Mouse (Mus musculus) intestine, postnatal 0 days (tissue): ENCODE measurements at regions not wholly inside any gene's neighbourhood (a gene's known extent, or its start where the extent isn't known, plus 50 kb on each side); places are given as distances from the start of the nearest gene placed in this dataset.

Source experiments
- ATAC-seq: fragments of 200-750 bp; cut with Nextera tagmentation; 2 replicates; pipeline ENCODE4 v1.8.0; 2017; ENCODE audit warnings: mild to moderate bottlenecking, moderate TSS enrichment, moderate library complexity
- H3K27ac ChIP-seq: fragments of 300-500 bp; sonication (generic); 2 replicates; pipeline ENCODE4 v1.5.1; 2014; ENCODE audit warnings: mild to moderate bottlenecking, low read depth, low read length, moderate library complexity
- H3K27me3 ChIP-seq: fragments of 300-500 bp; sonication (generic); replicated peaks from 2 replicates; pipeline ENCODE4 v1.6.1; 2014; ENCODE audit warnings: low read length, mixed read lengths; ENCODE audit not compliant: control insufficient read depth, insufficient read depth
- H3K36me3 ChIP-seq: fragments of 300-500 bp; sonication (generic); 2 replicates; pipeline ENCODE4 v1.6.1; 2014; ENCODE audit warnings: mild to moderate bottlenecking, moderate library complexity; ENCODE audit not compliant: control insufficient read depth, insufficient read depth
- H3K4me1 ChIP-seq: fragments of 300-500 bp; sonication (generic); replicated peaks from 2 replicates; pipeline ENCODE4 v1.6.1; 2014; ENCODE audit warnings: antibody characterized with exemption, low read length, mixed read lengths; ENCODE audit not compliant: control insufficient read depth, insufficient read depth
- H3K4me2 ChIP-seq: fragments of 300-500 bp; sonication (generic); replicated peaks from 2 replicates; pipeline ENCODE4 v1.6.1; 2014; ENCODE audit warnings: low read depth, mild to moderate bottlenecking, moderate library complexity
- H3K4me3 ChIP-seq: fragments of 300-500 bp; sonication (generic); 2 replicates; pipeline ENCODE4 v1.5.1; 2014; ENCODE audit warnings: low read depth, low read length
- H3K9ac ChIP-seq: fragments of 300-500 bp; sonication (generic); 2 replicates; pipeline ENCODE4 v1.6.1; 2014; ENCODE audit warnings: mild to moderate bottlenecking, low read depth, low read length
- H3K9me3 ChIP-seq: fragments of 300-500 bp; sonication (generic); 2 replicates; pipeline ENCODE4 v1.6.1; 2016; ENCODE audit warnings: mixed run types; ENCODE audit not compliant: control insufficient read depth
- CTCF ChIP-seq: sonication (generic); IDR thresholded peaks from 2 replicates; pipeline ENCODE4 v1.5.1; 2016; ENCODE audit warnings: low read depth, mild to moderate bottlenecking, control low read depth, antibody characterized with exemption, moderate library complexity
- WGBS: fragments of 180-500 bp; shearing (Covaris S2); extraction: QIAGEN DNeasy Blood & Tissue Kit; methylation state at CpG from one replicate; pipeline ENCODE4 v1.1.7; 2014; 5-methylcytosine and 5-hydroxymethylcytosine counted together

GRCm38 (mm10) chr8:46920071-46920470 lies 66.6 kb upstream of the Enpp6 start:
- no peak overlapping the region for H3K9ac ChIP-seq
- no peaks in the 10 kb centered on the region for H3K27me3 ChIP-seq
- 38% methylated on average over 3 of the region's 3 CpGs for WGBS
- H3K4me1 ChIP-seq: no peaks in the 10 kb centered on the region
- no peak for ATAC-seq
- no peak overlapping the region for H3K4me2 ChIP-seq
- no peak overlapping the region for H3K27ac ChIP-seq
- no peak for TF ChIP-seq CTCF
- no peak overlapping the region for H3K4me3 ChIP-seq
- no peaks in the 10 kb centered on the region for H3K9me3 ChIP-seq
- H3K36me3 ChIP-seq: no peaks in the 10 kb centered on the region

DNA sequence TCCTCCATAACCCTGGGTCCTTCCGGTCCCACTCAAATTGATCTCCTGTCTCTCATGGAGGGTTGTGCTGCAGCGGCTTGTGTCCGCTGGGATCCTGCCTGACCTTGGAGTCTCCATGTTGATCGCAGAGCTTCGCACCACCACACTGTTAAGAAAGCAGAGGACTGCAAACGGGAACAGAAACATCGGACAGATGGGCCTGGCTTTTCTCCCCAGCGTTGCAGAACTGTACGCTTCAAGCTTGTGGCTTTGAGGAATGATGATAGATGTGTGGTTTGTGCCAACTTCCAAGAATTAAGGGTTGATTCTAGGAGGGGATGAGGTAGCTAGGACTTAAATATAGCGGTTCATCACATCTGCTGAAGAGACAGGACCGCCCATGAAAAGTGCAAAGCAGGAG lies 65.6 kb upstream of the Enpp6 start:
- no peak for TF ChIP-seq CTCF

GRCm38 (mm10) chr8:46921585-46921984 lies 65.1 kb upstream of the Enpp6 start:
- H3K27ac ChIP-seq: no peak overlapping the region
- H3K4me3 ChIP-seq: no peak overlapping the region
- WGBS: 93% methylated on average over 7 of the region's 7 CpGs
- no peak for TF ChIP-seq CTCF
- no peaks in the 10 kb centered on the region for H3K27me3 ChIP-seq
- H3K4me1 ChIP-seq: no peaks in the 10 kb centered on the region
- H3K9ac ChIP-seq: no peak overlapping the region
- H3K4me2 ChIP-seq: no peak overlapping the region
- no peaks in the 10 kb centered on the region for H3K36me3 ChIP-seq
- H3K9me3 ChIP-seq: no peaks in the 10 kb centered on the region
- ATAC-seq: no peak

More for the DNA sequence above, 65.6 kb upstream of the Enpp6 start:
- no peaks in the 10 kb centered on the region for H3K36me3 ChIP-seq
- no peaks in the 10 kb centered on the region for H3K27me3 ChIP-seq
- no peak for ATAC-seq
- H3K4me1 ChIP-seq: no peaks in the 10 kb centered on the region
- H3K9me3 ChIP-seq: no peaks in the 10 kb centered on the region
- WGBS: 85% methylated on average over 11 of the region's 11 CpGs
- H3K9ac ChIP-seq: no peak overlapping the region
- no peak overlapping the region for H3K27ac ChIP-seq
- H3K4me3 ChIP-seq: no peak overlapping the region
- no peak overlapping the region for H3K4me2 ChIP-seq

GRCm38 (mm10) chr8:46924787-46925548 lies 61.7 kb upstream of the Enpp6 start:
- Histone ChIP-seq H3K9ac (no peak overlapping the region), H3K27ac (no peak overlapping the region), H3K4me2 (no peak overlapping the region), H3K4me1 (peaks cover 2% of the 10 kb centered on the region; the same call in 1 of the 2 replicates), H3K36me3 (no peaks in the 10 kb centered on the region), H3K9me3 (no peaks in the 10 kb centered on the region), H3K27me3 (no peaks in the 10 kb centered on the region), H3K4me3 (no peak overlapping the region)
- 63% methylated on average over 13 of the region's 13 CpGs for WGBS
- no peak for ATAC-seq
- TF ChIP-seq CTCF: no peak

DNA sequence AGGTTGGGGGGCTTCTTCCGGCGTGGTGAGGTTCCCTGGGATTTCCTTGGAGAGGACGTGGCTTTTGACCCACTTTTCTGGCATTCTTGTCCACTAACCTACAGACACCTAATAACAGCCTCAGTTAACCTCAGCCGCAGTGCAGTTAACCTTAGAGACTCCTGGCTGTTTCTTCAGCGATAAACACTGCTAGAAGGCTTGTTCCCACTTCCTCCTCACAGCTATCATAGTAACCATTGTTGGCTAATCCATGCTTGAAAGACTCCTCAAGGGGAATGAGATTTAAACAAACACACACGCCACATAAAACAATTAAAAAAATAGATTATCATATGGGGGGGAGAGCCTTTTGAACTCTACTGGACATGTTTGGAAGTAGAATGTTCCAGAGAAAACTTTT lies 58.0 kb upstream of the Enpp6 start:
- no peaks in the 10 kb centered on the region for H3K36me3 ChIP-seq
- ATAC-seq: no peak
- peaks cover 2% of the 10 kb centered on the region; the same call in 1 of the 2 replicates for H3K4me1 ChIP-seq
- no peak overlapping the region for H3K4me2 ChIP-seq
- no peak overlapping the region for H3K27ac ChIP-seq
- WGBS: 57% methylated on average over 6 of the region's 6 CpGs
- no peaks in the 10 kb centered on the region for H3K27me3 ChIP-seq
- no peaks in the 10 kb centered on the region for H3K9me3 ChIP-seq
- H3K9ac ChIP-seq: no peak overlapping the region
- TF ChIP-seq CTCF: no peak
- no peak overlapping the region for H3K4me3 ChIP-seq

GRCm38 (mm10) chr8:46929678-46930077 lies 57.0 kb upstream of the Enpp6 start:
- 84% methylated on average over 6 of the region's 6 CpGs for WGBS
- H3K4me2 ChIP-seq: no peak overlapping the region
- no peak overlapping the region for H3K27ac ChIP-seq
- H3K4me3 ChIP-seq: no peak overlapping the region
- TF ChIP-seq CTCF: no peak
- H3K9ac ChIP-seq: no peak overlapping the region
- H3K27me3 ChIP-seq: no peaks in the 10 kb centered on the region
- no peaks in the 10 kb centered on the region for H3K9me3 ChIP-seq
- peaks cover 2% of the 10 kb centered on the region; the same call in 1 of the 2 replicates for H3K4me1 ChIP-seq
- H3K36me3 ChIP-seq: no peaks in the 10 kb centered on the region
- no peak for ATAC-seq

DNA sequence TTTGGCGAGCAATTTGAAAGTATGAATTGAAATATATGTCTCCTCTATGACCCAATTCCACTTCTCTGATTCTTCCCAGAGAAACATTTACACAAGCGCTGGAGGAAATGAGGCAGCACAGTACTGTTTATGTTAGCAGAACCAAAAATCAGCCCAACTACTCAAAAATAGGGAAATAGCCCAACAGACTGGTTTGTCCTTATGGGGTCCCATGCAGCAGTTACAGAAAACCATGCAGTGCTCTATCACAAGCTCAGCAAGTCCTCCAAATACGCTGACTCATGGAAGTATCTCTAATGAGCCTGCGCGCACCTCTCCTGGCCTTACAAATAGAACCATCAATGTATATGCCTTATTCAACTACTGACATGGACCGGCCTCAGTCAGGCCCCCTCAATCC lies 55.4 kb upstream of the Enpp6 start:
- H3K27ac ChIP-seq: no peak overlapping the region
- H3K4me2 ChIP-seq: no peak overlapping the region
- TF ChIP-seq CTCF: no peak
- no peak for ATAC-seq
- no peak overlapping the region for H3K4me3 ChIP-seq
- no peaks in the 10 kb centered on the region for H3K9me3 ChIP-seq
- WGBS: 87% methylated on average over 6 of the region's 6 CpGs
- H3K36me3 ChIP-seq: no peaks in the 10 kb centered on the region
- peaks cover 2% of the 10 kb centered on the region; the same call in 1 of the 2 replicates for H3K4me1 ChIP-seq
- H3K27me3 ChIP-seq: no peaks in the 10 kb centered on the region
- no peak overlapping the region for H3K9ac ChIP-seq
